Mouse (Mus musculus): Measurements from ENCODE around the gene Bub1b.

GRCm38 (mm10) chr2:118597673-118598568, at the start of gene Bub1b:
- TF ChIP-seq CTCF (conservative IDR thresholded peaks at IDR 0.05; ENCODE audit: low read length) (no peak), NANOG (IDR thresholded peaks at IDR 0.05; ENCODE audit: borderline replicate concordance, low read length) (no peak)

Measured in E14TG2a.4 (cell line).